Mouse (Mus musculus): ENCODE data around the gene Pigw. TPM values are rescaled to one million over a fixed set of nuclear protein-coding genes. Genes with fewer than 3 reads are reported as not detected.
"Not testable (repeated sequence)": the region's sequence is repeated elsewhere in the genome, so short reads cannot be mapped to it uniquely, and the experiment has no call there.

The Pigw gene
- polyA plus RNA-seq, 1 experiment from 2014 or later, result 4.8 TPM

GRCm38 (mm10) chr11:84885238-84885637, 5.2 kb upstream of the Pigw start:
- no peaks in the 10 kb centered on the region for H3K27me3 ChIP-seq (ENCODE audit: control insufficient read depth, insufficient read depth, low read length)
- H3K27ac ChIP-seq (ENCODE audit: low read depth, low read length), result no peak overlapping the region
- ATAC-seq (ENCODE audit: low FRiP score, low TSS enrichment), result no peak
- peaks cover 54% of the 10 kb centered on the region for H3K36me3 ChIP-seq (ENCODE audit: control insufficient read depth, insufficient read depth, low read length)
- WGBS, result 88% methylated on average over 4 of the region's 4 CpGs
- H3K9me3 ChIP-seq (ENCODE audit: control insufficient read depth, low read length), result no peaks in the 10 kb centered on the region
- H3K4me1 ChIP-seq (ENCODE audit: control insufficient read depth, insufficient read depth, low read length), result peaks cover 6% of the 10 kb centered on the region
- H3K9ac ChIP-seq (ENCODE audit: low read depth, low read length), result no peak overlapping the region
- H3K4me3 ChIP-seq (ENCODE audit: low read length), result no peak overlapping the region
- no peak overlapping the region for H3K4me2 ChIP-seq (replicated peaks; ENCODE audit: low read depth, low read length)

- Histone ChIP-seq H3K36me3 (ENCODE audit: control insufficient read depth, insufficient read depth, low read length) (peaks cover 44% of the 10 kb centered on the region), H3K9ac (ENCODE audit: low read depth, low read length) (no peak overlapping the region)
- WGBS, result 92% methylated on average over 7 of the region's 7 CpGs
Measured at GRCm38 (mm10) chr11:84882346-84882745, 2.3 kb upstream of the Pigw start.

GRCm38 (mm10) chr11:84880971-84881370, 886 bp upstream of the Pigw start:
- no peak for ATAC-seq (ENCODE audit: low FRiP score, low TSS enrichment)
- H3K36me3 ChIP-seq (ENCODE audit: control insufficient read depth, insufficient read depth, low read length), result peaks cover 37% of the 10 kb centered on the region

More at GRCm38 (mm10) chr11:84882346-84882745, 2.3 kb upstream of the Pigw start:
- ATAC-seq (ENCODE audit: low FRiP score, low TSS enrichment), result no peak
- H3K4me3 ChIP-seq (ENCODE audit: low read length), result no peak overlapping the region
- no peaks in the 10 kb centered on the region for H3K27me3 ChIP-seq (ENCODE audit: control insufficient read depth, insufficient read depth, low read length)
- H3K4me1 ChIP-seq (ENCODE audit: control insufficient read depth, insufficient read depth, low read length), result peaks cover 11% of the 10 kb centered on the region
- H3K4me2 ChIP-seq (replicated peaks; ENCODE audit: low read depth, low read length), result no peak overlapping the region
- no peak overlapping the region for H3K27ac ChIP-seq (ENCODE audit: low read depth, low read length)
- H3K9me3 ChIP-seq (ENCODE audit: control insufficient read depth, low read length), result no peaks in the 10 kb centered on the region

GRCm38 (mm10) chr11:84880465-84880961, 428 bp upstream of the Pigw start:
- Histone ChIP-seq H3K27me3 (ENCODE audit: control insufficient read depth, insufficient read depth, low read length) (no peaks in the 10 kb centered on the region), H3K4me1 (ENCODE audit: control insufficient read depth, insufficient read depth, low read length) (peaks cover 11% of the 10 kb centered on the region), H3K9ac (ENCODE audit: low read depth, low read length) (peak overlapping the region; percentile 89), H3K9me3 (ENCODE audit: control insufficient read depth, low read length) (no peaks in the 10 kb centered on the region), H3K36me3 (ENCODE audit: control insufficient read depth, insufficient read depth, low read length) (peaks cover 34% of the 10 kb centered on the region), H3K4me2 (replicated peaks; ENCODE audit: low read depth, low read length) (peak overlapping the region; percentile 89), H3K4me3 (ENCODE audit: low read length) (peak overlapping the region; percentile 95), H3K27ac (ENCODE audit: low read depth, low read length) (peak overlapping the region; percentile 94)
- WGBS, result 0% methylated on average over 20 of the region's 24 CpGs
- peak; percentile 70 for ATAC-seq (ENCODE audit: low FRiP score, low TSS enrichment)

More at GRCm38 (mm10) chr11:84880971-84881370, 886 bp upstream of the Pigw start:
- peak overlapping the region; percentile 94 for H3K27ac ChIP-seq (ENCODE audit: low read depth, low read length)
- H3K9me3 ChIP-seq (ENCODE audit: control insufficient read depth, low read length), result no peaks in the 10 kb centered on the region
- H3K9ac ChIP-seq (ENCODE audit: low read depth, low read length), result peak overlapping the region; percentile 89
- peaks cover 11% of the 10 kb centered on the region for H3K4me1 ChIP-seq (ENCODE audit: control insufficient read depth, insufficient read depth, low read length)
- H3K4me2 ChIP-seq (replicated peaks; ENCODE audit: low read depth, low read length), result peak overlapping the region; percentile 89
- no peaks in the 10 kb centered on the region for H3K27me3 ChIP-seq (ENCODE audit: control insufficient read depth, insufficient read depth, low read length)
- WGBS, result 43% methylated on average over 9 of the region's 9 CpGs
- H3K4me3 ChIP-seq (ENCODE audit: low read length), result peak overlapping the region; percentile 95

GRCm38 (mm10) chr11:84879007-84879771, 896 bp downstream of the Pigw start:
- peak overlapping the region; percentile 95 for H3K4me3 ChIP-seq (ENCODE audit: low read length)
- peak overlapping the region; percentile 89 for H3K9ac ChIP-seq (ENCODE audit: low read depth, low read length)
- peaks cover 28% of the 10 kb centered on the region; the same call in 1 of the 2 replicates for H3K36me3 ChIP-seq (ENCODE audit: control insufficient read depth, insufficient read depth, low read length)
- H3K4me2 ChIP-seq (replicated peaks; ENCODE audit: low read depth, low read length), result peak overlapping the region; percentile 89
- WGBS, result 23% methylated on average over 6 of the region's 7 CpGs
- H3K4me1 ChIP-seq (ENCODE audit: control insufficient read depth, insufficient read depth, low read length), result peaks cover 11% of the 10 kb centered on the region
- no peak for ATAC-seq (ENCODE audit: low FRiP score, low TSS enrichment)
- no peaks in the 10 kb centered on the region for H3K27me3 ChIP-seq (ENCODE audit: control insufficient read depth, insufficient read depth, low read length)
- H3K27ac ChIP-seq (ENCODE audit: low read depth, low read length), result peak overlapping the region; percentile 94; the same call in 1 of the 2 replicates
- no peaks in the 10 kb centered on the region for H3K9me3 ChIP-seq (ENCODE audit: control insufficient read depth, low read length)

- H3K4me3 ChIP-seq (ENCODE audit: low read length); ATAC-seq (ENCODE audit: low FRiP score, low TSS enrichment); H3K4me1 ChIP-seq (ENCODE audit: control insufficient read depth, insufficient read depth, low read length); H3K9me3 ChIP-seq (ENCODE audit: control insufficient read depth, low read length); H3K4me2 ChIP-seq (replicated peaks; ENCODE audit: low read depth, low read length); H3K27me3 ChIP-seq (ENCODE audit: control insufficient read depth, insufficient read depth, low read length); H3K9ac ChIP-seq (ENCODE audit: low read depth, low read length); H3K27ac ChIP-seq (ENCODE audit: low read depth, low read length): not testable (repeated sequence)
- peaks cover 20% of the 10 kb centered on the region; the same call in 1 of the 2 replicates for H3K36me3 ChIP-seq (ENCODE audit: control insufficient read depth, insufficient read depth, low read length)
- WGBS, result no CpG with 5 or more reads among the region's 1 CpGs
Measured at GRCm38 (mm10) chr11:84876020-84876419, 4.1 kb downstream of the Pigw start.

GRCm38 (mm10) chr11:84873042-84873833, 6.8 kb downstream of the Pigw start:
- no peak overlapping the region for H3K27ac ChIP-seq (ENCODE audit: low read depth, low read length)
- peaks cover 19% of the 10 kb centered on the region; the same call in 1 of the 2 replicates for H3K36me3 ChIP-seq (ENCODE audit: control insufficient read depth, insufficient read depth, low read length)
- H3K4me3 ChIP-seq (ENCODE audit: low read length), result no peak overlapping the region
- no peaks in the 10 kb centered on the region for H3K9me3 ChIP-seq (ENCODE audit: control insufficient read depth, low read length)
- peaks cover 3% of the 10 kb centered on the region; the same call in 1 of the 2 replicates for H3K4me1 ChIP-seq (ENCODE audit: control insufficient read depth, insufficient read depth, low read length)
- no peaks in the 10 kb centered on the region for H3K27me3 ChIP-seq (ENCODE audit: control insufficient read depth, insufficient read depth, low read length)
- H3K4me2 ChIP-seq (replicated peaks; ENCODE audit: low read depth, low read length), result no peak overlapping the region
- H3K9ac ChIP-seq (ENCODE audit: low read depth, low read length), result no peak overlapping the region
- ATAC-seq (ENCODE audit: low FRiP score, low TSS enrichment), result no peak
- WGBS, result 77% methylated on average over 1 of the region's 1 CpGs

GRCm38 (mm10) chr11:84871548-84872069, 8.5 kb downstream of the Pigw start:
- Histone ChIP-seq H3K27me3 (ENCODE audit: control insufficient read depth, insufficient read depth, low read length) (no peaks in the 10 kb centered on the region), H3K36me3 (ENCODE audit: control insufficient read depth, insufficient read depth, low read length) (peaks cover 5% of the 10 kb centered on the region; the same call in 1 of the 2 replicates), H3K9me3 (ENCODE audit: control insufficient read depth, low read length) (no peaks in the 10 kb centered on the region), H3K4me2 (replicated peaks; ENCODE audit: low read depth, low read length) (peak overlapping the region; percentile 70), H3K4me3 (ENCODE audit: low read length) (peak overlapping the region; percentile 96), H3K9ac (ENCODE audit: low read depth, low read length) (peak overlapping the region; percentile 97; the same call in 1 of the 2 replicates), H3K27ac (ENCODE audit: low read depth, low read length) (peak overlapping the region; percentile 99), H3K4me1 (ENCODE audit: control insufficient read depth, insufficient read depth, low read length) (peaks cover 11% of the 10 kb centered on the region; the same call in 1 of the 2 replicates)
- no peak for ATAC-seq (ENCODE audit: low FRiP score, low TSS enrichment)
- 75% methylated on average over 4 of the region's 4 CpGs for WGBS

Data from kidney, embryonic 14.5 days (tissue).